Mouse (Mus musculus): ENCODE results near the gene Gm17428. TPM values are rescaled to one million over a fixed set of nuclear protein-coding genes. Genes with fewer than 3 reads are reported as not detected.
"Not testable (repeated sequence)": the region's sequence is repeated elsewhere in the genome, so short reads cannot be mapped to it uniquely, and the experiment has no call there.

Gene Gm17428
- total RNA-seq, 4 experiments from 2014 or later, result not detected

- DNase-seq (ENCODE audit: low spot score in 2 of 2), result no peak
Observed at GRCm38 (mm10) chr14:54988882-54989281, 12.1 kb downstream of the Gm17428 start.

GRCm38 (mm10) chr14:54989886-54990441 lies 13.2 kb downstream of the Gm17428 start:
- DNase-seq (ENCODE audit: low spot score in 2 of 2), result no peak

GRCm38 (mm10) chr14:54992196-54992595 lies 15.5 kb downstream of the Gm17428 start:
- no peak for DNase-seq (ENCODE audit: low spot score in 2 of 2)

- no peak for DNase-seq (ENCODE audit: low spot score in 2 of 2)
Observed at GRCm38 (mm10) chr14:54993636-54994035, 16.9 kb downstream of the Gm17428 start.

- DNase-seq (ENCODE audit: low spot score in 2 of 2), result no peak
Observed at GRCm38 (mm10) chr14:54994136-54994868, 17.6 kb downstream of the Gm17428 start, which contains the start of gene Myh7. Gene Myh7, minus strand, starts transcription at chr14:54994626.

GRCm38 (mm10) chr14:54994869-54995186 lies 18.1 kb downstream of the Gm17428 start:
- no peak for DNase-seq (ENCODE audit: low spot score in 2 of 2)

GRCm38 (mm10) chr14:54995457-54996138 lies 18.9 kb downstream of the Gm17428 start:
- peak; percentile 46 to 59 for DNase-seq (ENCODE audit: low spot score in 2 of 2)

GRCm38 (mm10) chr14:54996793-54997192 lies 20.1 kb downstream of the Gm17428 start:
- no peak for DNase-seq (ENCODE audit: low spot score in 2 of 2)

- DNase-seq (ENCODE audit: low spot score in 2 of 2), result no peak
Observed at GRCm38 (mm10) chr14:54997297-54997696, 20.6 kb downstream of the Gm17428 start.

- DNase-seq (ENCODE audit: low spot score in 2 of 2), result no peak
Observed at GRCm38 (mm10) chr14:54998680-54999079, 21.9 kb downstream of the Gm17428 start.

GRCm38 (mm10) chr14:54999868-55000267 lies 23.1 kb downstream of the Gm17428 start:
- not testable (repeated sequence) for DNase-seq (ENCODE audit: low spot score in 2 of 2)

GRCm38 (mm10) chr14:55000814-55001213 lies 24.1 kb downstream of the Gm17428 start:
- DNase-seq (ENCODE audit: low spot score in 2 of 2), result no peak

GRCm38 (mm10) chr14:55001446-55001845 lies 24.7 kb downstream of the Gm17428 start:
- no peak for DNase-seq (ENCODE audit: low spot score in 2 of 2)

GRCm38 (mm10) chr14:55001938-55002686 lies 25.4 kb downstream of the Gm17428 start:
- no peak for DNase-seq (ENCODE audit: low spot score in 2 of 2)

GRCm38 (mm10) chr14:55002687-55003120 lies 26.0 kb downstream of the Gm17428 start:
- no peak for DNase-seq (ENCODE audit: low spot score in 2 of 2)

- no peak for DNase-seq (ENCODE audit: low spot score in 2 of 2)
Observed at GRCm38 (mm10) chr14:55003878-55004855, 27.4 kb downstream of the Gm17428 start.

- no peak for DNase-seq (ENCODE audit: low spot score in 2 of 2)
Observed at GRCm38 (mm10) chr14:55005506-55005905, 28.8 kb downstream of the Gm17428 start.

GRCm38 (mm10) chr14:55005967-55006366 lies 29.2 kb downstream of the Gm17428 start:
- DNase-seq (ENCODE audit: low spot score in 2 of 2), result no peak

- DNase-seq (ENCODE audit: low spot score in 2 of 2), result no peak
Observed at GRCm38 (mm10) chr14:55006541-55006940, 29.8 kb downstream of the Gm17428 start.

- no peak for DNase-seq (ENCODE audit: low spot score in 2 of 2)
Observed at GRCm38 (mm10) chr14:55007120-55007908, 30.6 kb downstream of the Gm17428 start.

Data from layer of hippocampus, adult 8-10 months (tissue).